Mouse (Mus musculus) spleen, postnatal 14 days (tissue): ENCODE results near the gene Gm20662.

ENCODE experiments used
- DNase-seq, 2 experiments: peaks; one replicate each; pipeline ENCODE4 v3.0.0; 2021 to 2022; ENCODE audit warnings: low spot score in 2 of 2

Gene Gm20662

GRCm38 (mm10) chr9:108085261-108085660 lies 89.1 kb downstream of the Gm20662 start:
- no peak for DNase-seq

GRCm38 (mm10) chr9:108090611-108091120 lies 94.5 kb downstream of the Gm20662 start:
- no peak for DNase-seq

GRCm38 (mm10) chr9:108093586-108093985 lies 97.4 kb downstream of the Gm20662 start:
- no peak for DNase-seq

- DNase-seq: peak; percentile 98 to 99
Observed at GRCm38 (mm10) chr9:108094184-108094941, 98.2 kb downstream of the Gm20662 start, which contains the start of gene Apeh. Gene Apeh, minus strand, starts transcription at chr9:108094606.
